Mouse (Mus musculus): ENCODE measurements around the gene Gm614. TPM values are rescaled to one million over a fixed set of nuclear protein-coding genes. Genes with fewer than 3 reads are reported as not detected.

Gene Gm614
- polyA plus RNA-seq (2014; fragmentation: Nextera tagmentation; extraction: Ambion mirVana) = not detected in 2 replicates

DNA sequence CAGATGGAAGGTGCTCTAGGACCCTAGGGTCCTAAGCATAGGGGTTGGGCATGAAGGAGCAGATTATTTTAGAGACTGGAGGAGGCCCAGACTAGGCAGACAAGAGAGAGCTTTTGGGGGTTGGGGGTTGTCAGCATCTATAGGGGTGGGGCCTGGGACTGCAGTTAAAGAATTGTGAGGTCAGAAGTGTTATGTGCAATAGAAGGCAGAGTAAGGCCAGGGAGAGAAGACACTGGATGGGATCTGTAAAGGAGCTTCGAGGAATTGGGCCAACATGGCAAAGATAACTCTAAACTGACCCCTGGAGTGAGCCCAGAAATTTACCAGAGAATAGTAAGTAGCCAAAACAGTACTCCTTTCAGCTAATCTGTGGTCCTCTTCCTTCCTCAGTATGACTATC, at the start of gene Gm614:
TSS of gene Gm614 (minus strand) at position 101 of the 400 bp plus-strand sequence.
- DNase-seq (ENCODE audit: low spot score) (no peak), ATAC-seq (ENCODE audit: insufficient read depth, low FRiP score, low TSS enrichment) (no peak)
- Histone ChIP-seq H3K4me3 (ENCODE audit: low read depth, low read length) (no peak within 1 kb of the TSS), H3K9ac (ENCODE audit: low read length) (no peak within 1 kb of the TSS), H3K36me3 (ENCODE audit: control insufficient read depth, insufficient read depth, low read length) (no peaks in the 10 kb centered on the region), H3K27me3 (ENCODE audit: control insufficient read depth, insufficient read depth, low read length) (no peaks in the 10 kb centered on the region), H3K4me2 (ENCODE audit: low read depth) (no peak within 1 kb of the TSS), H3K9me3 (ENCODE audit: control insufficient read depth, low read length) (no peaks in the 10 kb centered on the region), H3K27ac (ENCODE audit: low read depth, low read length) (no peak within 1 kb of the TSS), H3K4me1 (ENCODE audit: control insufficient read depth, insufficient read depth, low read length) (0 out of 2 replicates have a peak, but pooled peaks cover 4% of the 10 kb centered on the region)
- WGBS = 92% methylated on average over 1 of the region's 1 CpGs

DNA sequence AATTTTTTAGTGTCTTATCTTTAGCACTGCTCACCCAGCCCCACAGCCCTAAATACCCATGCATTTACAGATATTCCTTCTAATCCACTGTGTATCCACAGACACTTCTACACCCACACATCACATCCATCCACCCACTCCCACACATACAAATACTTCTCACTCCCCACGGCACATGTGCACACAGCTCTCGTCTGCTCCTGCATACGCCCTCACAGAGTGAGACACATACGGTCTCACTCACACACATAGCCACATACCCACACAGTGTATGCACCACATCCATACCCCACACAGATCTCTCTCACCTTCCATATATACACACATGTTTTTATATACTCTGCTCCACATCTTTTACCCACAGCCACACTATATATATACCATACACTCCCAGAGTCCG, 45.5 kb upstream of the Gm614 start:
- H3K4me3 ChIP-seq (ENCODE audit: low read depth, low read length) = no peak overlapping the region
- 91% methylated on average over 5 of the region's 5 CpGs for WGBS
- H3K9me3 ChIP-seq (ENCODE audit: control insufficient read depth, low read length) = no peaks in the 10 kb centered on the region
- H3K4me2 ChIP-seq (ENCODE audit: low read depth) = no peak overlapping the region
- no peaks in the 10 kb centered on the region for H3K4me1 ChIP-seq (ENCODE audit: control insufficient read depth, insufficient read depth, low read length)
- no peak overlapping the region for H3K9ac ChIP-seq (ENCODE audit: low read length)
- no peaks in the 10 kb centered on the region for H3K36me3 ChIP-seq (ENCODE audit: control insufficient read depth, insufficient read depth, low read length)
- DNase-seq (ENCODE audit: low spot score) = no peak
- no peak for ATAC-seq (ENCODE audit: insufficient read depth, low FRiP score, low TSS enrichment)
- no peak overlapping the region for H3K27ac ChIP-seq (ENCODE audit: low read depth, low read length)
- 0 out of 2 replicates have a peak, but pooled peaks cover 3% of the 10 kb centered on the region for H3K27me3 ChIP-seq (ENCODE audit: control insufficient read depth, insufficient read depth, low read length)

DNA sequence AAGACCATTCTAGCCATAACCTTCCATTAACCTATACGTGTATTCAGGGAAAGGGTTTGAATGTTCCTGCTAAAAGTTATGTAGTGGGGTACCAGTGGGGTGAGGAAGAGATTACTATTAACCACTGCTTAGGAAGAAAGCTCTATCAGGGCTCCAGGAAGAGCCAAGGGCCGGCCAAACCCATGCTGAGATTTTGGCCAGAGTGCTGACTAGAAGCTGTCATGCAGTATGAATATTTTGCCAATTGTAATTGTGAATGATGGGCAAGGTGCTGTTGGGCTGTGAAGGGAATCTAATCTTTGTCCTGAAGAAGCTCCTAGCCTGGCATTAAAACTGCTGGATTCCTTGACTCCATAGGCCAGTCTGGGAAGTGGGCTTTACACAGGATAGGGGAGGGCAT, 40.9 kb upstream of the Gm614 start:
- Histone ChIP-seq H3K36me3 (ENCODE audit: control insufficient read depth, insufficient read depth, low read length) (no peaks in the 10 kb centered on the region), H3K9ac (ENCODE audit: low read length) (no peak overlapping the region), H3K4me3 (ENCODE audit: low read depth, low read length) (no peak overlapping the region), H3K27ac (ENCODE audit: low read depth, low read length) (no peak overlapping the region), H3K9me3 (ENCODE audit: control insufficient read depth, low read length) (no peaks in the 10 kb centered on the region), H3K27me3 (ENCODE audit: control insufficient read depth, insufficient read depth, low read length) (0 out of 2 replicates have a peak, but pooled peaks cover 3% of the 10 kb centered on the region), H3K4me2 (ENCODE audit: low read depth) (no peak overlapping the region), H3K4me1 (ENCODE audit: control insufficient read depth, insufficient read depth, low read length) (no peaks in the 10 kb centered on the region)
- ATAC-seq (ENCODE audit: insufficient read depth, low FRiP score, low TSS enrichment) (no peak), DNase-seq (ENCODE audit: low spot score) (no peak)
- 58% methylated on average over 2 of the region's 2 CpGs for WGBS

DNA sequence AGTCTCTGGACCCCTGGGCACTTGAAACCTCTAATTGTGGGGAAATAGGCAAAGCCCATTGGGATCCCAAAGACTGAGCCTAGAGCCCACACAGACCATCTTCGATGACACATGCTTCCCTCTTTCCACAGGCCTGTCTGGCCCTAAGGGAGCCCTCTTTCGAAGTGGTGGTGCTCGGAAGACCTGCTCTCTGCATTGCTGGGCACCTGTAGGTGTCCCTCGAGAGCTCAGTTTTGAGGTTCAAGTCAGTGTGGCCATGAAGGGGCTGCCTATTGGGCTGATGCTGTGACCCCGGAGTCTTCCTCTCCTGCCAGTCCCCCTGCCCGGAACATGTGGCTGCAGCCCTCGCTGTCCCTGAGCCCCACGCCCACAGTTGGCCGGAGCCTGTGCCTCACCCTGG, 37.9 kb upstream of the Gm614 start:
- Histone ChIP-seq H3K4me2 (ENCODE audit: low read depth) (no peak overlapping the region), H3K36me3 (ENCODE audit: control insufficient read depth, insufficient read depth, low read length) (no peaks in the 10 kb centered on the region; the same call in 1 of the 2 replicates), H3K4me3 (ENCODE audit: low read depth, low read length) (no peak overlapping the region), H3K27me3 (ENCODE audit: control insufficient read depth, insufficient read depth, low read length) (0 out of 2 replicates have a peak, but pooled peaks cover 3% of the 10 kb centered on the region), H3K4me1 (ENCODE audit: control insufficient read depth, insufficient read depth, low read length) (no peaks in the 10 kb centered on the region), H3K27ac (ENCODE audit: low read depth, low read length) (no peak overlapping the region), H3K9ac (ENCODE audit: low read length) (no peak overlapping the region), H3K9me3 (ENCODE audit: control insufficient read depth, low read length) (no peaks in the 10 kb centered on the region)
- WGBS = 70% methylated on average over 9 of the region's 9 CpGs
- no peak for DNase-seq (ENCODE audit: low spot score)
- ATAC-seq (ENCODE audit: insufficient read depth, low FRiP score, low TSS enrichment) = no peak

- Histone ChIP-seq H3K4me1 (ENCODE audit: control insufficient read depth, insufficient read depth, low read length) (no peaks in the 10 kb centered on the region), H3K9me3 (ENCODE audit: control insufficient read depth, low read length) (no peaks in the 10 kb centered on the region), H3K4me3 (ENCODE audit: low read depth, low read length) (peak overlapping the region; percentile 37), H3K9ac (ENCODE audit: low read length) (0 out of 2 replicates have a peak overlapping the region, but pooled peaks have one; percentile 23), H3K36me3 (ENCODE audit: control insufficient read depth, insufficient read depth, low read length) (no peaks in the 10 kb centered on the region; the same call in 1 of the 2 replicates), H3K27ac (ENCODE audit: low read depth, low read length) (peak overlapping the region; percentile 20; the same call in 1 of the 2 replicates), H3K27me3 (ENCODE audit: control insufficient read depth, insufficient read depth, low read length) (0 out of 2 replicates have a peak, but pooled peaks cover 3% of the 10 kb centered on the region), H3K4me2 (ENCODE audit: low read depth) (peak overlapping the region; percentile 46)
- ATAC-seq (ENCODE audit: insufficient read depth, low FRiP score, low TSS enrichment) (peak; percentile 21; the same call in 1 of the 2 replicates), DNase-seq (ENCODE audit: low spot score) (peak; percentile 53)
- 33% methylated on average over 12 of the region's 13 CpGs for WGBS
These were observed 36.7 kb upstream of the Gm614 start for GRCm38 (mm10) chrX:101300427-101301030.

DNA sequence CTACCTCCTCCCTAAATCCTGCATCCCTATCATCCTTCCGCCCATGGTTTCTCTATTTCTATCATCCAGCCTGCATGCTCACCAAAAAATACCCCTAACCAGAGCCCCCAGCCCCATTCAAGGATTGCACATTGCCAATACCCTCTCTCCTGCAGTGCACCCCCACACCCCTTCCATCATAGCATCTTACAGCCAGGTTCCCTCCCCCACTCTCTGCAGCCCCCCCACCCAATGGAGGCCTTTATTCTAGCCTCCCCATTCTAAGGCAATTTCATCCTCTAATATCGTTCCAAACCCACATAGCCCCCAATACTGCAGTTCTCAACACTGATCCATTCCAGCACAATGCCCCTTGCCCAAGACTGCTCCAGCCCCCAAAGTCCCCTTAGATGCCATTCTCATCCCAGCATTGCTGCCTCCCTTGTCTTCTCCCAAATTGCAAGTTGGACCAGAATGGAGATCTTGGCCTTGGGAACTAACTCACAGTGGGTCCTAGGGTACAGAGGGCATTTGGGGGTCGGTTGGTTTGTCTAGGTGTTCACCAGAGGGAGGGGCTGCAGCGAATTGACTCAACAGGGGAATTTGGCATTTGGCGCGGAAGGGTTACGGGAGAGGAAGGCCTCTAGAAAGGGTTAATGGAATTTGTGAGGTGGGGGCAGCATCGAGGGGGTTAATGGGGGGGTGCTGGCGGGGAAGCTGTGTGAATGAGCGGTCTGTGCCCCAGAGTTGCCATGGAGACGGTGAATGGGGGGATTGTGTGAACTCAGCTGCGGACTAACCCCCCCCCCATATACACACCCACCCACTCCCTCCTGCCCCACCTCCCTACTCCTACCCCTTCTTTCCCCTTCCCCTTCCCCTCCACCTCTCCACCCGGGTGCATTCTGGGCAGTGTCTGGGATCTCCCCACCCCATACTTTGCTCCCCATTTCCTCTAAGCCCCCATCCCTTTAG, 36.0 kb upstream of the Gm614 start:
- no peaks in the 10 kb centered on the region; the same call in 1 of the 2 replicates for H3K36me3 ChIP-seq (ENCODE audit: control insufficient read depth, insufficient read depth, low read length)
- ATAC-seq (ENCODE audit: insufficient read depth, low FRiP score, low TSS enrichment) (peak; percentile 83), DNase-seq (ENCODE audit: low spot score) (peak; percentile 51)
- H3K4me1 ChIP-seq (ENCODE audit: control insufficient read depth, insufficient read depth, low read length) = no peaks in the 10 kb centered on the region
- H3K4me3 ChIP-seq (ENCODE audit: low read depth, low read length) = peak overlapping the region; percentile 37
- H3K9me3 ChIP-seq (ENCODE audit: control insufficient read depth, low read length) = no peaks in the 10 kb centered on the region
- WGBS = 15% methylated on average over 10 of the region's 13 CpGs
- peak overlapping the region; percentile 46 for H3K4me2 ChIP-seq (ENCODE audit: low read depth)
- H3K27me3 ChIP-seq (ENCODE audit: control insufficient read depth, insufficient read depth, low read length) = no peaks in the 10 kb centered on the region
- H3K9ac ChIP-seq (ENCODE audit: low read length) = peak overlapping the region; percentile 52
- 0 out of 2 replicates have a peak overlapping the region, but pooled peaks have one; percentile 20 for H3K27ac ChIP-seq (ENCODE audit: low read depth, low read length)

DNA sequence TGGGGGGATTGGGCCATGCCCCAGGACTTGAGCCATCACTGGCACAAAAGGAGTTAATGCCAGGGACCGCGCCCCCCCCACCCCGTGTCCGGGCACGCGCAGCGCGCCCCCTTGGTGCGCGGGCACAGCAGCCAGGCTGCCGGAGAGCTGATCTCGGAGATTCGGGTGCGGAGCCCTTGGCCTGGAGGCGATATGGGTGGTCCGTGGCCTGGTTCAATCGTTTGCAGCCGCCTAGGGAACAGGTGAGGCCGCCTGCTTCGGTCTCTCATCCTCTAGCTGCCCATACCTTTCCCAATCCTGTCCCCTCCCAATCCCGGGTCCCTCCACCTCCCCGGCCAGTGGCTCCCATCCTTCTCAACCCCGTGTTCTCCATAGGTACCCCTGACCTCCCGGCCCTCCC, 35.3 kb upstream of the Gm614 start, which contains the start of gene Nlgn3:
TSS of gene Nlgn3 (plus strand) at position 114 of the 400 bp plus-strand sequence.
- ATAC-seq (ENCODE audit: insufficient read depth, low FRiP score, low TSS enrichment) (peak; percentile 29; the same call in 1 of the 2 replicates), DNase-seq (ENCODE audit: low spot score) (peak; percentile 44)
- 0 out of 2 replicates have a peak within 1 kb of the TSS, but pooled peaks have one; percentile 10 for H3K27ac ChIP-seq (ENCODE audit: low read depth, low read length)
- H3K9ac ChIP-seq (ENCODE audit: low read length) = peak within 1 kb of the TSS; percentile 52
- no peaks in the 10 kb centered on the region for H3K4me1 ChIP-seq (ENCODE audit: control insufficient read depth, insufficient read depth, low read length)
- peak within 1 kb of the TSS; percentile 37 for H3K4me3 ChIP-seq (ENCODE audit: low read depth, low read length)
- no peaks in the 10 kb centered on the region; the same call in 1 of the 2 replicates for H3K36me3 ChIP-seq (ENCODE audit: control insufficient read depth, insufficient read depth, low read length)
- H3K27me3 ChIP-seq (ENCODE audit: control insufficient read depth, insufficient read depth, low read length) = no peaks in the 10 kb centered on the region
- peak within 1 kb of the TSS; percentile 46 for H3K4me2 ChIP-seq (ENCODE audit: low read depth)
- no peaks in the 10 kb centered on the region for H3K9me3 ChIP-seq (ENCODE audit: control insufficient read depth, low read length)
- WGBS = 10% methylated on average over 14 of the region's 24 CpGs

GRCm38 (mm10) chrX:101290111-101290510, 26.3 kb upstream of the Gm614 start:
- Histone ChIP-seq H3K27ac (ENCODE audit: low read depth, low read length) (no peak overlapping the region), H3K9ac (ENCODE audit: low read length) (no peak overlapping the region), H3K4me3 (ENCODE audit: low read depth, low read length) (no peak overlapping the region), H3K36me3 (ENCODE audit: control insufficient read depth, insufficient read depth, low read length) (peaks cover 7% of the 10 kb centered on the region), H3K4me2 (ENCODE audit: low read depth) (no peak overlapping the region), H3K4me1 (ENCODE audit: control insufficient read depth, insufficient read depth, low read length) (no peaks in the 10 kb centered on the region), H3K9me3 (ENCODE audit: control insufficient read depth, low read length) (no peaks in the 10 kb centered on the region), H3K27me3 (ENCODE audit: control insufficient read depth, insufficient read depth, low read length) (no peaks in the 10 kb centered on the region)
- 87% methylated on average over 10 of the region's 10 CpGs for WGBS
- no peak for ATAC-seq (ENCODE audit: insufficient read depth, low FRiP score, low TSS enrichment)
- DNase-seq (ENCODE audit: low spot score) = no peak

All from neural tube, embryonic 11.5 days (tissue).